Mouse (Mus musculus) testis, postnatal 14 days (tissue): ENCODE data around the gene Ston2.
A peak's percentile ranks its signal among the peaks of the same experiment; 100 is the strongest.
"Not testable (repeated sequence)": the region's sequence is repeated elsewhere in the genome, so short reads cannot be mapped to it uniquely, and the experiment has no call there.

ENCODE experiments used
- DNase-seq: peaks from one replicate; pipeline ENCODE4 v3.0.0; 2021; ENCODE audit warnings: low spot score

Ston2 gene

GRCm38 (mm10) chr12:91589847-91590690 is 198.1 kb downstream of the Ston2 start, which contains the start of gene Gtf2a1:
Gene Gtf2a1 (minus strand): TSS chr12:91590487.
- DNase-seq: peak; percentile 93

GRCm38 (mm10) chr12:91589542-91589846 is 198.7 kb downstream of the Ston2 start:
- no peak for DNase-seq

- DNase-seq: peak; percentile 55
These were observed 199.3 kb downstream of the Ston2 start for GRCm38 (mm10) chr12:91588670-91589541.

- DNase-seq: peak; percentile 84
These were observed 200.0 kb downstream of the Ston2 start for GRCm38 (mm10) chr12:91588176-91588669.

GRCm38 (mm10) chr12:91587491-91588033 is 200.6 kb downstream of the Ston2 start:
- DNase-seq: no peak

- no peak for DNase-seq
These were observed 201.1 kb downstream of the Ston2 start for GRCm38 (mm10) chr12:91587077-91587476.

- not testable (repeated sequence) for DNase-seq
These were observed 202.4 kb downstream of the Ston2 start for GRCm38 (mm10) chr12:91585815-91586214.

GRCm38 (mm10) chr12:91585206-91585605 is 203.0 kb downstream of the Ston2 start:
- no peak for DNase-seq

GRCm38 (mm10) chr12:91583409-91583808 is 204.8 kb downstream of the Ston2 start:
- DNase-seq: no peak
